Mouse (Mus musculus): Measurements from ENCODE around the gene Cfap45. TPM values are rescaled to one million over a fixed set of nuclear protein-coding genes. Genes with fewer than 3 reads are reported as not detected.

Gene Cfap45
- polyA plus RNA-seq, 1 experiment = 0.93 TPM

- no peaks in the 10 kb centered on the region for H3K36me3 ChIP-seq (replicated peaks; ENCODE audit: low read length)
- no peaks in the 10 kb centered on the region for H3K9me3 ChIP-seq
- H3K4me1 ChIP-seq = 0 out of 2 replicates have a peak, but pooled peaks cover 2% of the 10 kb centered on the region
- H3K27me3 ChIP-seq (replicated peaks) = peaks cover 35% of the 10 kb centered on the region
- no peak for TF ChIP-seq GATA1 (IDR thresholded peaks at IDR 0.05; ENCODE audit: borderline replicate concordance, low read length)
- no peak for TF ChIP-seq FLI1 (IDR thresholded peaks at IDR 0.05; ENCODE audit: low read length)
- no peak overlapping the region for H3K4me3 ChIP-seq (replicated peaks)
These were observed 73.4 kb downstream of the Cfap45 start for GRCm38 (mm10) chr1:172593956-172594355.

- Histone ChIP-seq H3K9me3 (no peaks in the 10 kb centered on the region), H3K4me1 (0 out of 2 replicates have a peak, but pooled peaks cover 2% of the 10 kb centered on the region), H3K4me3 (replicated peaks) (no peak overlapping the region), H3K27me3 (replicated peaks) (peaks cover 32% of the 10 kb centered on the region), H3K36me3 (replicated peaks; ENCODE audit: low read length) (no peaks in the 10 kb centered on the region)
- no peak for TF ChIP-seq GATA1 (IDR thresholded peaks at IDR 0.05; ENCODE audit: borderline replicate concordance, low read length)
- no peak for TF ChIP-seq FLI1 (IDR thresholded peaks at IDR 0.05; ENCODE audit: low read length)
These were observed 73.9 kb downstream of the Cfap45 start for GRCm38 (mm10) chr1:172594495-172594894.

Other genes with a start within 250 kb of the Cfap45 start
- gene Atp1a2, start 222.7 kb upstream of the Cfap45 start, polyA plus RNA-seq (2012; ENCODE audit: insufficient read depth, low replicate concordance) = 0.03 TPM in 1 of 2 replicates, not detected in the other
- 0.13 TPM in 1 of 2 replicates, not detected in the other for gene Kcnj9, start 191.5 kb upstream of the Cfap45 start, polyA plus RNA-seq (2012; ENCODE audit: insufficient read depth, low replicate concordance)
- gene Kcnj10, start 179.6 kb upstream of the Cfap45 start, polyA plus RNA-seq (2012; ENCODE audit: insufficient read depth, low replicate concordance) = 0.12 TPM in 1 of 2 replicates, not detected in the other
- gene Pigm, start 144.3 kb upstream of the Cfap45 start, polyA plus RNA-seq (2012; ENCODE audit: insufficient read depth, low replicate concordance) = 4.1 and 7.8 TPM in 2 replicates
- gene Slamf9, start 45.4 kb upstream of the Cfap45 start, polyA plus RNA-seq (2012; ENCODE audit: insufficient read depth, low replicate concordance) = not detected in 2 replicates
- gene Igsf9, start 39.0 kb upstream of the Cfap45 start, polyA plus RNA-seq (2012; ENCODE audit: insufficient read depth, low replicate concordance) = 0.41 and 0.68 TPM in 2 replicates
- gene Tagln2, start 20.8 kb upstream of the Cfap45 start, polyA plus RNA-seq (2012; ENCODE audit: insufficient read depth, low replicate concordance) = 725 and 2,302 TPM in 2 replicates
- not detected in 2 replicates for gene Vsig8, start 35.1 kb downstream of the Cfap45 start, polyA plus RNA-seq (2012; ENCODE audit: insufficient read depth, low replicate concordance)
- gene Slamf8, start 69.8 kb downstream of the Cfap45 start, polyA plus RNA-seq (2012; ENCODE audit: insufficient read depth, low replicate concordance) = 0.13 TPM in 1 of 2 replicates, not detected in the other
- not detected in 2 replicates for gene Fcrl6, start 81.8 kb downstream of the Cfap45 start, polyA plus RNA-seq (2012; ENCODE audit: insufficient read depth, low replicate concordance)
- gene Dusp23, start 112.2 kb downstream of the Cfap45 start, polyA plus RNA-seq (2012; ENCODE audit: insufficient read depth, low replicate concordance) = 10.0 and 22.8 TPM in 2 replicates
- not detected in 2 replicates for gene Crp, start 177.3 kb downstream of the Cfap45 start, polyA plus RNA-seq (2012; ENCODE audit: insufficient read depth, low replicate concordance)